Mouse (Mus musculus): Measurements from ENCODE around the gene Fbxl8.

- TF ChIP-seq CTCF (IDR thresholded peaks at IDR 0.05; ENCODE audit: control insufficient read depth, insufficient read depth, insufficient read length): no peak
- no peak for TF ChIP-seq MAX (IDR thresholded peaks at IDR 0.05)
- no peak for TF ChIP-seq FOSL1 (IDR thresholded peaks at IDR 0.05; ENCODE audit: insufficient read depth, low read length, poor library complexity, severe bottlenecking)
Measured at GRCm38 (mm10) chr8:105298351-105299252, 34.2 kb downstream of the Fbxl8 start.
